Mouse (Mus musculus) heart, postnatal 0 days (tissue): ENCODE data around the gene Nav2. TPM values are rescaled to one million over a fixed set of nuclear protein-coding genes. Genes with fewer than 3 reads are reported as not detected.

Experiments
- ATAC-seq: fragments of 200-750 bp; cut with Nextera tagmentation; 2 replicates; pipeline ENCODE4 v1.8.0; 2017; ENCODE audit warnings: low read depth, moderate number of reproducible peaks, moderate library complexity; ENCODE audit not compliant: insufficient read depth
- DNase-seq: peaks from one replicate; pipeline ENCODE4 v3.0.0-alpha.2; 2016; ENCODE audit warnings: low spot score
- H3K27ac ChIP-seq: fragments of 300-500 bp; sonication (generic); 2 replicates; pipeline ENCODE4 v1.5.1; 2014; ENCODE audit warnings: low read depth, mild to moderate bottlenecking
- H3K27me3 ChIP-seq: fragments of 300-500 bp; sonication (generic); 2 replicates; pipeline ENCODE4 v1.6.1; 2014; ENCODE audit warnings: low read length, mixed read lengths; ENCODE audit not compliant: control insufficient read depth, insufficient read depth
- H3K36me3 ChIP-seq: fragments of 300-500 bp; sonication (generic); replicated peaks from 2 replicates; pipeline ENCODE4 v1.6.1; 2014; ENCODE audit warnings: low read length, mixed read lengths; ENCODE audit not compliant: control insufficient read depth, insufficient read depth
- H3K4me1 ChIP-seq: fragments of 300-500 bp; sonication (generic); 2 replicates; pipeline ENCODE4 v1.6.1; 2014; ENCODE audit warnings: antibody characterized with exemption; ENCODE audit not compliant: control insufficient read depth, insufficient read depth
- H3K4me2 ChIP-seq: fragments of 300-500 bp; sonication (generic); 2 replicates; pipeline ENCODE4 v1.6.1; 2014; ENCODE audit warnings: low read depth, mild to moderate bottlenecking, low read length, moderate library complexity
- H3K4me3 ChIP-seq: fragments of 300-500 bp; sonication (generic); 2 replicates; pipeline ENCODE4 v1.5.1; 2014; ENCODE audit warnings: low read depth, low read length
- H3K9ac ChIP-seq: fragments of 300-500 bp; sonication (generic); replicated peaks from 2 replicates; pipeline ENCODE4 v1.6.1; 2014; ENCODE audit warnings: low read depth, low read length, mixed read lengths
- H3K9me3 ChIP-seq: fragments of 300-500 bp; sonication (generic); replicated peaks from 2 replicates; pipeline ENCODE4 v1.6.1; 2016; ENCODE audit warnings: low read length; ENCODE audit not compliant: control insufficient read depth
- CTCF ChIP-seq: IDR thresholded peaks from 2 replicates; pipeline ENCODE4 v1.5.1; 2016; ENCODE audit warnings: antibody characterized with exemption, control low read depth, low read depth
- EP300 ChIP-seq: IDR thresholded peaks from 2 replicates; pipeline ENCODE4 v1.6.1; 2016; ENCODE audit warnings: antibody characterized with exemption, low read depth
- WGBS: fragments of 180-500 bp; shearing (Covaris S2); extraction: QIAGEN DNeasy Blood & Tissue Kit; methylation state at CpG from one replicate; pipeline ENCODE4 v1.1.7; 2014; 5-methylcytosine and 5-hydroxymethylcytosine counted together
- polyA plus RNA-seq: library from polyadenylated mRNA; unstranded; fragments of >200 nt; fragmentation: Nextera tagmentation; extraction: Ambion mirVana; gene quantifications from 2 replicates; pipeline ENCODE4 v1.2.1, GENCODE M21; 2015
- total RNA-seq: library from RNA; depleted of rRNA; stranded (reverse); fragments of >200 nt; gene quantifications from 2 replicates; pipeline ENCODE4 v1.2.3, GENCODE M21; 2014; ENCODE audit warnings: low replicate concordance

Gene Nav2
- total and polyA plus RNA-seq, 2 experiments from 2014 or later: 22.8 to 77.9 TPM

GRCm38 (mm10) chr7:49159646-49160555, 251.4 kb downstream of the Nav2 start:
- Histone ChIP-seq H3K4me3 (no peak overlapping the region), H3K36me3 (no peaks in the 10 kb centered on the region), H3K27ac (peak overlapping the region; percentile 81), H3K9me3 (0 out of 2 replicates have a peak, but pooled peaks cover 3% of the 10 kb centered on the region), H3K4me2 (no peak overlapping the region), H3K4me1 (peaks cover 57% of the 10 kb centered on the region), H3K27me3 (no peaks in the 10 kb centered on the region), H3K9ac (no peak overlapping the region)
- DNase-seq: peak; percentile 58
- TF ChIP-seq CTCF (no peak), EP300 (no peak)
- WGBS: 65% methylated on average over 18 of the region's 18 CpGs
- peak; percentile 45; the same call in 1 of the 2 replicates for ATAC-seq

GRCm38 (mm10) chr7:49162079-49162478, 253.6 kb downstream of the Nav2 start:
- peaks cover 57% of the 10 kb centered on the region for H3K4me1 ChIP-seq
- peak; percentile 40; the same call in 1 of the 2 replicates for ATAC-seq
- no peak overlapping the region for H3K4me2 ChIP-seq

GRCm38 (mm10) chr7:49163789-49164188, 255.3 kb downstream of the Nav2 start:
- no peak for DNase-seq
- ATAC-seq: peak; percentile 21; the same call in 1 of the 2 replicates
- H3K27ac ChIP-seq: peak overlapping the region; percentile 47
- H3K4me2 ChIP-seq: no peak overlapping the region
- no peaks in the 10 kb centered on the region for H3K9me3 ChIP-seq
- WGBS: 37% methylated on average over 11 of the region's 11 CpGs
- 0 out of 2 replicates have a peak overlapping the region, but pooled peaks have one; percentile 29 for H3K9ac ChIP-seq
- no peaks in the 10 kb centered on the region for H3K36me3 ChIP-seq
- TF ChIP-seq EP300 (no peak), CTCF (no peak)
- H3K4me1 ChIP-seq: peaks cover 50% of the 10 kb centered on the region
- H3K4me3 ChIP-seq: no peak overlapping the region
- no peaks in the 10 kb centered on the region for H3K27me3 ChIP-seq

More at GRCm38 (mm10) chr7:49162079-49162478, 253.6 kb downstream of the Nav2 start:
- no peak for TF ChIP-seq CTCF
- TF ChIP-seq EP300: no peak
- DNase-seq: peak; percentile 55
- H3K9ac ChIP-seq: no peak overlapping the region
- no peak overlapping the region for H3K4me3 ChIP-seq
- 13% methylated on average over 9 of the region's 9 CpGs for WGBS
- H3K36me3 ChIP-seq: no peaks in the 10 kb centered on the region
- H3K27me3 ChIP-seq: no peaks in the 10 kb centered on the region
- peak overlapping the region; percentile 71 for H3K27ac ChIP-seq
- no peaks in the 10 kb centered on the region for H3K9me3 ChIP-seq

- TF ChIP-seq CTCF: no peak
- TF ChIP-seq EP300: no peak
- Histone ChIP-seq H3K4me3 (no peak overlapping the region), H3K9ac (no peak overlapping the region), H3K27ac (no peak overlapping the region), H3K4me1 (peaks cover 39% of the 10 kb centered on the region), H3K36me3 (no peaks in the 10 kb centered on the region), H3K9me3 (no peaks in the 10 kb centered on the region), H3K4me2 (no peak overlapping the region), H3K27me3 (no peaks in the 10 kb centered on the region)
- WGBS: 94% methylated on average over 8 of the region's 8 CpGs
- DNase-seq (no peak), ATAC-seq (no peak)
Measured at GRCm38 (mm10) chr7:49164868-49165267, 256.4 kb downstream of the Nav2 start.

- no peaks in the 10 kb centered on the region for H3K9me3 ChIP-seq
- no peaks in the 10 kb centered on the region for H3K27me3 ChIP-seq
- no peak for TF ChIP-seq CTCF
- TF ChIP-seq EP300: no peak
- H3K4me1 ChIP-seq: peaks cover 35% of the 10 kb centered on the region
- H3K4me2 ChIP-seq: no peak overlapping the region
- WGBS: 34% methylated on average over 3 of the region's 3 CpGs
- H3K36me3 ChIP-seq: no peaks in the 10 kb centered on the region
- H3K4me3 ChIP-seq: no peak overlapping the region
- H3K27ac ChIP-seq: peak overlapping the region; percentile 26
- ATAC-seq (no peak), DNase-seq (no peak)
- no peak overlapping the region for H3K9ac ChIP-seq
Measured at GRCm38 (mm10) chr7:49172926-49173325, 264.4 kb downstream of the Nav2 start.
